Mouse (Mus musculus) CH12.LX (cell line): ENCODE results near the gene Tusc2. TPM values are rescaled to one million over a fixed set of nuclear protein-coding genes. Genes with fewer than 3 reads are reported as not detected.

Experiments
- DNase-seq: peaks from one replicate; pipeline ENCODE4 v3.0.0-alpha.2; 2013; ENCODE audit errors: extremely low read depth
- H3K27ac ChIP-seq: 2 replicates; pipeline ENCODE4 v1.5.1; 2012; ENCODE audit warnings: low read depth, mild to moderate bottlenecking, control low read depth, moderate library complexity; ENCODE audit not compliant: insufficient read depth
- H3K27me3 ChIP-seq: replicated peaks from 2 replicates; pipeline ENCODE3; 2012; ENCODE audit warnings: inconsistent platforms
- H3K36me3 ChIP-seq, 2 experiments: replicated peaks in 1 of 2; 2 replicates each; pipeline versions ENCODE3 to v1.6.1; 2012; ENCODE audit warnings: inconsistent platforms in 1 of 2, low read length in 1 of 2, mild to moderate bottlenecking in 1 of 2, mixed read lengths in 1 of 2, moderate library complexity in 1 of 2; ENCODE audit not compliant: control insufficient read depth in 1 of 2, insufficient read depth in 1 of 2
- H3K4me1 ChIP-seq, 2 experiments: 2 replicates each; pipeline ENCODE4 v1.6.1; 2012; ENCODE audit warnings: inconsistent platforms in 1 of 2, moderate library complexity in 1 of 2; ENCODE audit not compliant: insufficient read depth in 2 of 2, control insufficient read depth in 1 of 2
- H3K4me2 ChIP-seq: 2 replicates; pipeline ENCODE4 v1.6.1; 2012; ENCODE audit warnings: low read depth, mild to moderate bottlenecking, control low read depth; ENCODE audit not compliant: poor library complexity, insufficient read depth, severe bottlenecking
- H3K4me3 ChIP-seq, 3 experiments: fragments of 150-350 bp in 1 of 3; sonication (generic) in 1 of 3; replicated peaks in 1 of 3; 2 replicates each; pipeline versions ENCODE3 to v1.5.1; 2011 to 2012; ENCODE audit warnings: low read depth in 2 of 3, low read length in 2 of 3, mild to moderate bottlenecking in 2 of 3, moderate library complexity in 2 of 3, control low read depth in 1 of 3, improper control_type of control experiment in 1 of 3, inconsistent platforms in 1 of 3, mixed read lengths in 1 of 3; ENCODE audit not compliant: poor library complexity in 1 of 3
- H3K79me2 ChIP-seq: replicated peaks from 2 replicates; pipeline ENCODE4 v1.6.1; 2012; ENCODE audit warnings: mild to moderate bottlenecking, moderate library complexity; ENCODE audit not compliant: control insufficient read depth, poor library complexity, insufficient read depth, severe bottlenecking; ENCODE audit errors: extremely low read depth
- H3K9ac ChIP-seq: 2 replicates; pipeline ENCODE4 v1.6.1; 2012; ENCODE audit warnings: low read depth, mild to moderate bottlenecking, control low read depth, moderate library complexity; ENCODE audit not compliant: insufficient read depth
- H3K9me3 ChIP-seq: replicated peaks from 2 replicates; pipeline ENCODE3; 2012; ENCODE audit warnings: low read length, inconsistent platforms, mixed read lengths
- BHLHE40 ChIP-seq: IDR thresholded peaks from 2 replicates; pipeline ENCODE4 v1.6.1; 2011; ENCODE audit warnings: mild to moderate bottlenecking, low read depth, low read length, improper control_type of control experiment
- CHD1 ChIP-seq: IDR thresholded peaks from 2 replicates; pipeline ENCODE4 v1.6.1; 2012; ENCODE audit warnings: low read depth, low read length, improper control_type of control experiment, inconsistent platforms
- CHD2 ChIP-seq: IDR thresholded peaks from 2 replicates; pipeline ENCODE4 v1.6.1; 2011; ENCODE audit warnings: low read length, improper control_type of control experiment
- CTCF ChIP-seq, 2 experiments: IDR thresholded peaks in 1 of 2; conservative IDR thresholded peaks in 1 of 2; 2 replicates each; pipeline ENCODE4 v1.5.1; 2011 to 2012; ENCODE audit warnings: low read depth in 2 of 2, low read length in 2 of 2, improper control_type of control experiment in 1 of 2, inconsistent platforms in 1 of 2, mild to moderate bottlenecking in 1 of 2, moderate library complexity in 1 of 2
- E2F4 ChIP-seq: IDR thresholded peaks from 2 replicates; pipeline ENCODE4 v1.6.1; 2011; ENCODE audit warnings: low read depth, low read length, improper control_type of control experiment; ENCODE audit not compliant: insufficient replicate concordance
- ELF1 ChIP-seq: IDR thresholded peaks from 2 replicates; pipeline ENCODE4 v1.6.1; 2014; ENCODE audit warnings: low read depth, mild to moderate bottlenecking, inconsistent platforms, low read length, improper control_type of control experiment
- EP300 ChIP-seq: IDR thresholded peaks from 2 replicates; pipeline ENCODE4 v1.6.1; 2011; ENCODE audit warnings: low read length, improper control_type of control experiment
- ETS1 ChIP-seq: conservative IDR thresholded peaks from 2 replicates; pipeline ENCODE4 v1.6.1; 2012; ENCODE audit warnings: low read depth, mild to moderate bottlenecking, inconsistent platforms, low read length, improper control_type of control experiment, moderate library complexity
- GABPA ChIP-seq: IDR thresholded peaks from 2 replicates; pipeline ENCODE4 v1.6.1; 2012; ENCODE audit warnings: low read depth, low read length, improper control_type of control experiment, inconsistent platforms; ENCODE audit not compliant: insufficient replicate concordance
- HCFC1 ChIP-seq: IDR thresholded peaks from 2 replicates; pipeline ENCODE4 v1.6.1; 2012; ENCODE audit warnings: low read depth, mild to moderate bottlenecking, inconsistent platforms, low read length, improper control_type of control experiment
- IRF4 ChIP-seq: IDR thresholded peaks from 2 replicates; pipeline ENCODE4 v1.6.1; 2014; ENCODE audit warnings: low read depth, mild to moderate bottlenecking, inconsistent platforms, low read length, improper control_type of control experiment
- JUN ChIP-seq: IDR thresholded peaks from 2 replicates; pipeline ENCODE4 v1.6.1; 2011; ENCODE audit warnings: low read depth, mild to moderate bottlenecking, low read length, improper control_type of control experiment, moderate library complexity; ENCODE audit not compliant: insufficient read depth
- JUND ChIP-seq: conservative IDR thresholded peaks from 2 replicates; pipeline ENCODE4 v1.6.1; 2011; ENCODE audit warnings: low read depth, low read length, improper control_type of control experiment
- KAT2A ChIP-seq: IDR thresholded peaks from 2 replicates; pipeline ENCODE4 v1.6.1; 2012; ENCODE audit warnings: low read length, improper control_type of control experiment, inconsistent platforms; ENCODE audit not compliant: insufficient replicate concordance
- MAFK ChIP-seq: IDR thresholded peaks from 2 replicates; pipeline ENCODE4 v1.6.1; 2011; ENCODE audit warnings: low read length, improper control_type of control experiment; ENCODE audit not compliant: insufficient replicate concordance
- MAX ChIP-seq: IDR thresholded peaks from 2 replicates; pipeline ENCODE4 v1.6.1; 2011; ENCODE audit warnings: low read length, improper control_type of control experiment
- MAZ ChIP-seq: IDR thresholded peaks from 2 replicates; pipeline ENCODE4 v1.6.1; 2012; ENCODE audit warnings: low read depth, mild to moderate bottlenecking, inconsistent platforms, low read length, improper control_type of control experiment, moderate library complexity
- MEF2A ChIP-seq: IDR thresholded peaks from 2 replicates; pipeline ENCODE4 v1.6.1; 2014; ENCODE audit warnings: low read depth, mild to moderate bottlenecking, inconsistent platforms, low read length, improper control_type of control experiment, borderline replicate concordance
- MXI1 ChIP-seq: IDR thresholded peaks from 2 replicates; pipeline ENCODE4 v1.6.1; 2011; ENCODE audit warnings: mild to moderate bottlenecking, low read depth, low read length, improper control_type of control experiment
- MYC ChIP-seq: IDR thresholded peaks from 2 replicates; pipeline ENCODE4 v1.6.1; 2011; ENCODE audit warnings: low read depth, mild to moderate bottlenecking, improper control_type of control experiment, low read length
- NELFE ChIP-seq: IDR thresholded peaks from 2 replicates; pipeline ENCODE4 v1.6.1; 2011; ENCODE audit warnings: low read depth, low read length, improper control_type of control experiment
- NRF1 ChIP-seq: IDR thresholded peaks from 2 replicates; pipeline ENCODE4 v1.6.1; 2014; ENCODE audit warnings: low read depth, mild to moderate bottlenecking, inconsistent platforms, low read length, improper control_type of control experiment, moderate library complexity
- PAX5 ChIP-seq: IDR thresholded peaks from 2 replicates; pipeline ENCODE4 v1.6.1; 2012; ENCODE audit warnings: low read length, inconsistent platforms, mixed read lengths
- POLR2A ChIP-seq: IDR thresholded peaks from 2 replicates; pipeline ENCODE4 v1.6.1; 2011; ENCODE audit warnings: low read depth, mild to moderate bottlenecking, improper control_type of control experiment, low read length
- POLR2AphosphoS2 ChIP-seq: IDR thresholded peaks from 2 replicates; pipeline ENCODE4 v1.6.1; 2011; ENCODE audit warnings: low read depth, low read length, improper control_type of control experiment
- RAD21 ChIP-seq: IDR thresholded peaks from 2 replicates; pipeline ENCODE4 v1.6.1; 2011; ENCODE audit warnings: low read depth, mild to moderate bottlenecking, low read length, improper control_type of control experiment, moderate library complexity
- RCOR1 ChIP-seq: conservative IDR thresholded peaks from 2 replicates; pipeline ENCODE4 v1.6.1; 2012; ENCODE audit warnings: low read depth, mild to moderate bottlenecking, inconsistent platforms, low read length, improper control_type of control experiment
- SIN3A ChIP-seq: IDR thresholded peaks from 2 replicates; pipeline ENCODE4 v1.6.1; 2012; ENCODE audit warnings: low read length, improper control_type of control experiment, inconsistent platforms
- SMC3 ChIP-seq: IDR thresholded peaks from 2 replicates; pipeline ENCODE4 v1.6.1; 2011; ENCODE audit warnings: low read depth, low read length, improper control_type of control experiment
- TBP ChIP-seq: conservative IDR thresholded peaks from 2 replicates; pipeline ENCODE4 v1.6.1; 2011; ENCODE audit warnings: low read depth, low read length, improper control_type of control experiment
- TCF12 ChIP-seq: IDR thresholded peaks from 2 replicates; pipeline ENCODE4 v1.6.1; 2014; ENCODE audit warnings: low read depth, mild to moderate bottlenecking, inconsistent platforms, low read length, improper control_type of control experiment
- UBTF ChIP-seq: IDR thresholded peaks from 2 replicates; pipeline ENCODE4 v1.6.1; 2012; ENCODE audit warnings: low read depth, mild to moderate bottlenecking, inconsistent platforms, low read length, improper control_type of control experiment, moderate library complexity
- USF1 ChIP-seq: IDR thresholded peaks from 2 replicates; pipeline ENCODE4 v1.6.1; 2014; ENCODE audit warnings: low read depth, mild to moderate bottlenecking, inconsistent platforms, low read length, improper control_type of control experiment
- USF2 ChIP-seq: conservative IDR thresholded peaks from 2 replicates; pipeline ENCODE4 v1.6.1; 2011; ENCODE audit warnings: low read depth, low read length, improper control_type of control experiment
- ZC3H11A ChIP-seq: IDR thresholded peaks from 2 replicates; pipeline ENCODE4 v1.6.1; 2012; ENCODE audit warnings: low read depth, mild to moderate bottlenecking, inconsistent platforms, low read length, improper control_type of control experiment
- ZKSCAN1 ChIP-seq: IDR thresholded peaks from 2 replicates; pipeline ENCODE4 v1.6.1; 2012; ENCODE audit warnings: low read depth, inconsistent platforms, low read length, improper control_type of control experiment, borderline replicate concordance
- ZMIZ1 ChIP-seq: IDR thresholded peaks from 2 replicates; pipeline ENCODE4 v1.6.1; 2012; ENCODE audit warnings: low read depth, mild to moderate bottlenecking, inconsistent platforms, low read length, improper control_type of control experiment
- ZNF384 ChIP-seq: IDR thresholded peaks from 2 replicates; pipeline ENCODE4 v1.6.1; 2012; ENCODE audit warnings: low read depth, low read length, improper control_type of control experiment, inconsistent platforms
- dilution Hi-C: fragments of 300-500 bp; cut with MboI; formaldehyde crosslinking; loops from 2 replicates; pipeline ENCODE4 v1.14.3; 2020; ENCODE audit warnings: low sequenced_read_pairs; ENCODE audit not compliant: extremely low pct_unique_long_range_greater_than_20kb, extremely low pct_ligation_motif_present
- in situ Hi-C: fragments of 300-500 bp; cut with MboI; formaldehyde crosslinking; loops from 3 replicates; pipeline ENCODE4 v1.14.3; 2019; ENCODE audit warnings: low sequenced_read_pairs, low pct_ligation_motif_present, low pct_unique_long_range_greater_than_20kb, mixed read lengths
- polyA plus RNA-seq: library from polyadenylated mRNA; unstranded; fragments of >175 nt; gene quantifications from 2 replicates; pipeline ENCODE4 v1.2.1, GENCODE M21; 2012; ENCODE audit warnings: low read depth; ENCODE audit not compliant: insufficient read length
- total RNA-seq, 2 experiments: library from RNA; depleted of rRNA; stranded (reverse); fragments of 300-350 nt in 1 of 2; fragments of >200 nt in 1 of 2; gene quantifications; 2 replicates each; pipeline ENCODE4 v1.2.3; 2012 to 2014

Tusc2 gene
- total and polyA plus RNA-seq, 3 experiments = 23.0 to 39.2 (median 33.3) TPM

- H3K4me3 ChIP-seq = peak within 1 kb of the TSS; percentile 62 to 95 (median 84)
- H3K9me3 ChIP-seq = no peaks in the 10 kb centered on the region
- peak within 1 kb of the TSS; percentile 81 for H3K9ac ChIP-seq
- no peaks in the 10 kb centered on the region for H3K27me3 ChIP-seq
- peaks cover 13 to 39% of the 10 kb centered on the region in 2 experiments for H3K4me1 ChIP-seq
- H3K36me3 ChIP-seq = peaks cover 8 to 33% of the 10 kb centered on the region in 2 experiments
- peak within 1 kb of the TSS; percentile 84 for H3K4me2 ChIP-seq
- H3K27ac ChIP-seq = peak within 1 kb of the TSS; percentile 47
- TF ChIP-seq ELF1 = peak; percentile 59
- no peak for TF ChIP-seq JUND
- peak; percentile 68 for TF ChIP-seq SIN3A
- no peak for TF ChIP-seq RCOR1
- TF ChIP-seq MYC = peak; percentile 25; the same call in 1 of the 2 replicates
- TF ChIP-seq ZNF384 = no peak
- TF ChIP-seq MXI1 = peak; percentile 20; the same call in 1 of the 2 replicates
- TF ChIP-seq TCF12 = peak; percentile 62; the same call in 1 of the 2 replicates
- TF ChIP-seq TBP = peak; percentile 73
- no peak for TF ChIP-seq CTCF (conservative IDR thresholded peaks at IDR 0.05 in 1 of 2, IDR thresholded peaks at IDR 0.05 in 1 of 2; ENCODE audit: low read depth in 2 of 2, low read length in 2 of 2)
- no peak for TF ChIP-seq GABPA
- no peak; the same call in 1 of the 2 replicates for TF ChIP-seq MEF2A
- no peak for TF ChIP-seq ETS1
- no peak for TF ChIP-seq BHLHE40
- no peak for TF ChIP-seq KAT2A
- no peak for TF ChIP-seq MAFK
- TF ChIP-seq MAX = no peak
- TF ChIP-seq PAX5 = no peak
- TF ChIP-seq CHD2 = 0 out of 2 replicates have a peak, but pooled peaks have one; percentile 1
- TF ChIP-seq POLR2AphosphoS2 = no peak; the same call in 1 of the 2 replicates
- TF ChIP-seq EP300 = no peak
- no peak for TF ChIP-seq E2F4
- TF ChIP-seq RAD21 = no peak
- TF ChIP-seq USF2 = no peak
- no peak for TF ChIP-seq MAZ
- no peak for TF ChIP-seq SMC3
- TF ChIP-seq ZC3H11A = no peak
- TF ChIP-seq NELFE = peak; percentile 64
- TF ChIP-seq ZMIZ1 = no peak
- no peak for TF ChIP-seq JUN
- peak; percentile 74 for TF ChIP-seq HCFC1
- TF ChIP-seq UBTF = no peak
- TF ChIP-seq USF1 = no peak
- peak; percentile 36; the same call in 1 of the 2 replicates for TF ChIP-seq IRF4
- TF ChIP-seq ZKSCAN1 = no peak
- no peak for TF ChIP-seq CHD1
- TF ChIP-seq POLR2A = peak; percentile 77
- TF ChIP-seq NRF1 = no peak
- dilution Hi-C loops = no loop called here
- in situ Hi-C loops = no loop called here
- peak; percentile 94 for DNase-seq
- H3K79me2 ChIP-seq = no peaks in the 10 kb centered on the region
Observed at GRCm38 (mm10) chr9:107580501-107581317, 17.7 kb downstream of the Tusc2 start, which contains the start of gene Hyal3. Gene Hyal3, plus strand, starts transcription at chr9:107580818.
